Mouse (Mus musculus): Measurements from ENCODE around the gene Actr2.
A peak's percentile ranks its signal among the peaks of the same experiment; 100 is the strongest.
"Not testable (repeated sequence)": the region's sequence is repeated elsewhere in the genome, so short reads cannot be mapped to it uniquely, and the experiment has no call there.

Actr2 gene

GRCm38 (mm10) chr11:20116701-20117100 lies 4.0 kb upstream of the Actr2 start:
- DNase-seq (ENCODE audit: low read depth, low spot score) = no peak

- no peak for DNase-seq (ENCODE audit: low read depth, low spot score)
These were observed 3.4 kb upstream of the Actr2 start for GRCm38 (mm10) chr11:20116030-20116551.

- peak; percentile 88 for DNase-seq (ENCODE audit: low read depth, low spot score)
These were observed 540 bp downstream of the Actr2 start for GRCm38 (mm10) chr11:20112006-20112740.

- peak; percentile 44 for DNase-seq (ENCODE audit: low read depth, low spot score)
These were observed 4.6 kb downstream of the Actr2 start for GRCm38 (mm10) chr11:20108151-20108550.

GRCm38 (mm10) chr11:20107683-20108082 lies 5.0 kb downstream of the Actr2 start:
- DNase-seq (ENCODE audit: low read depth, low spot score) = peak; percentile 79

GRCm38 (mm10) chr11:20106946-20107345 lies 5.8 kb downstream of the Actr2 start:
- DNase-seq (ENCODE audit: low read depth, low spot score) = peak; percentile 26

- DNase-seq (ENCODE audit: low read depth, low spot score) = no peak
These were observed 8.8 kb downstream of the Actr2 start for GRCm38 (mm10) chr11:20103949-20104348.

GRCm38 (mm10) chr11:20086306-20086705 lies 26.4 kb downstream of the Actr2 start:
- DNase-seq (ENCODE audit: low read depth, low spot score) = no peak

GRCm38 (mm10) chr11:20085635-20086034 lies 27.1 kb downstream of the Actr2 start:
- DNase-seq (ENCODE audit: low read depth, low spot score) = no peak

- DNase-seq (ENCODE audit: low read depth, low spot score) = no peak
These were observed 37.3 kb downstream of the Actr2 start for GRCm38 (mm10) chr11:20075415-20075814.

GRCm38 (mm10) chr11:20072826-20073225 lies 39.9 kb downstream of the Actr2 start:
- no peak for DNase-seq (ENCODE audit: low read depth, low spot score)

GRCm38 (mm10) chr11:20072174-20072573 lies 40.5 kb downstream of the Actr2 start:
- peak; percentile 52 for DNase-seq (ENCODE audit: low read depth, low spot score)

- no peak for DNase-seq (ENCODE audit: low read depth, low spot score)
These were observed 44.2 kb downstream of the Actr2 start for GRCm38 (mm10) chr11:20068346-20069004.

GRCm38 (mm10) chr11:20067521-20067920 lies 45.2 kb downstream of the Actr2 start:
- DNase-seq (ENCODE audit: low read depth, low spot score) = peak; percentile 48

GRCm38 (mm10) chr11:20066106-20066505 lies 46.6 kb downstream of the Actr2 start:
- DNase-seq (ENCODE audit: low read depth, low spot score) = no peak

- DNase-seq (ENCODE audit: low read depth, low spot score) = no peak
These were observed 47.8 kb downstream of the Actr2 start for GRCm38 (mm10) chr11:20064926-20065325.

GRCm38 (mm10) chr11:20064086-20064485 lies 48.6 kb downstream of the Actr2 start:
- not testable (repeated sequence) for DNase-seq (ENCODE audit: low read depth, low spot score)

- not testable (repeated sequence) for DNase-seq (ENCODE audit: low read depth, low spot score)
These were observed 49.9 kb downstream of the Actr2 start for GRCm38 (mm10) chr11:20062801-20063200.

- DNase-seq (ENCODE audit: low read depth, low spot score) = no peak
These were observed 53.0 kb downstream of the Actr2 start for GRCm38 (mm10) chr11:20059736-20060135.

GRCm38 (mm10) chr11:20057429-20057828 lies 55.3 kb downstream of the Actr2 start:
- no peak for DNase-seq (ENCODE audit: low read depth, low spot score)

GRCm38 (mm10) chr11:20056168-20056567 lies 56.5 kb downstream of the Actr2 start:
- no peak for DNase-seq (ENCODE audit: low read depth, low spot score)

- no peak for DNase-seq (ENCODE audit: low read depth, low spot score)
These were observed 58.1 kb downstream of the Actr2 start for GRCm38 (mm10) chr11:20054617-20055016.

- no peak for DNase-seq (ENCODE audit: low read depth, low spot score)
These were observed 58.8 kb downstream of the Actr2 start for GRCm38 (mm10) chr11:20053951-20054350.

Measured in CD4-positive helper T cell, adult 2 months (primary cell).